Mouse (Mus musculus) embryo, embryonic 9.5 days (tissue): ENCODE results near the gene Cdnf.

Experiments used
- DNase-seq: peaks from one replicate; pipeline ENCODE4 v3.0.0-alpha.2; 2017; ENCODE audit errors: extremely low spot score

The Cdnf gene

DNA sequence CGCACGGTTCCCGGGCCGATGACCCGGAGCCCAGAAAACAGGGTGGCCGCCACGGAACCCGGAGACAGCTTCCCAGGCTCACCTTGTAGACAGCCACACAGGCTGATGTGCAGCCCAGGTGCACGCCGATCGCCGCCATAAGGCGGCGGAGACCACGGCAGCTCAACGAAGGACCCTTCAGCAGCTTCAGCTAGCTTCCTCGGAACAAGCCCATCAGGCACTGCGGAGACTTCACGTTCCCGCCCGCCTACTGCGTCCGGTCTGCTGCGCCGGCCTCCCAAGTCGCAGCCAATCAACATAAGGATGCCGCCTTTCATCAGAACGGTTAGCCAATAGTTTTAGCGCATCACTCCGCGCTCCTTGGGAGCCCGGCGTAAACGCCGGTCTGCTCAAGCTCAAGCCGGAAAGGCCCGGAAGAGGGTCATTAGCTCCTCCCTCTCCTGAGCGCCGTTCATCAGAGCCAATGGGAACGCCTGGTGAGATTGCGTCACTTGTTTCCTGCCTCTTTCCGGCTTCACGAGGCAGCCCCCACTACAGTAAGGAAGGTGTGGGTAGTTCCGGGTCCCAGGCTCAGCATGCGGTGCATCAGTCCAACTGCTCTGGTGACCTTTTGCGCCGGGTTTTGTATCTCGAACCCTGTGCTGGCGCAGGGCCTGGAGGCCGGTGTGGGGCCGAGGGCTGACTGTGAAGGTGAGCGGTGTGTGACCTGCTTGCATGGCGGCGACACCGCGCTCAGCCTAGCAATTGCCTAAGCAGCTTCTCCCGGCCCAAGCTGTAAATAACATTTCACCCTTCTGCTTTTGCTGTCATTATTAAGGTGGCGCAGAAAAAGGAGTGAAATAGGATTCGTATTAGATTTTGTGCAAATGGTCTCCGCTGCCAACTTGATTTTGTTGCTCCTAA, at the start of gene Cdnf, which contains the start of the genes Gm45902 and Hspa14:
Gene Cdnf (plus strand): TSS at position 479 of the 903 bp plus-strand sequence.
Gene Gm45902 (minus strand): TSS at position 239 of the 903 bp plus-strand sequence.
Gene Hspa14 (minus strand): TSS at position 263 of the 903 bp plus-strand sequence.
- DNase-seq = peak; percentile 93

DNA sequence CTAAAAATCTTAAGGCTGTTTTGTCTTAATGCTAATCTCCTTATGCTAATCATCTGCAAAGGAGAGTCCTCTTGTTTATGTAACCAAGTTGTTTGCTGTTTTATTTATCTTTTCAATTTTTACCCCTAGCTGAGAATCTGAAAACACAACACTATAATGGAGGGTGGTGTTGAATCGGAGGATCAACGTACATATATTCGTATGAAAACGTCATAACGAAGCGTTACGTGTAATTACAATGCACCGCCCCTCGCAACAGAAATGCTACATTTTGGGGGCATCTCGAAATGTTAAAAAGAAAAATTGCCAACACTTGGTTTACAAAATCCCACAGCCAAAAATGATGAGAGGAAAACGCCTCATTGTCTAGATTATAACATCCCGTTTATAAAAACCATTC, 38.9 kb upstream of the Cdnf start:
- no peak for DNase-seq

DNA sequence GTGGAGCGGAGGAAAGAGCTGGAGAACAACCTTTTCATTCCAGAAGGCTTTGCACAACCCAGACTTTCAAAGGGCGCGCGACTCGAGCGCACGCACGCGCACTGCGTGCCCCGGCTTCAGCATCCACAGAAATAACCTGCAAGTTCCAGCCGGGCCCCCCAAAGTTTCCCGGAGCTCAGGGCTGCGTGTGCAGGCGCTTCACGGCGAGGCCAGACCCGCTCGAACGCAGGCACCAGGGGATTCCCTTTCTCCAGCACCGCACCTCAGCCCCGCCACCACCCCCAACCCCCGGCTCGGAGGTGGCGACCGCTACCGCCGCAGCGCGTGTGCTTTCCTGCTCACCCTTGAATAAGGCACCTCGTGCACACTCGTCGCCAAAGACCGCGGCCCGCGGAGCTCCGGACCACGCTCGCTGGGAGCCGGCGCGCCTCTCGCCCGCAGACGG, 38.4 kb upstream of the Cdnf start:
- peak; percentile 82 for DNase-seq

DNA sequence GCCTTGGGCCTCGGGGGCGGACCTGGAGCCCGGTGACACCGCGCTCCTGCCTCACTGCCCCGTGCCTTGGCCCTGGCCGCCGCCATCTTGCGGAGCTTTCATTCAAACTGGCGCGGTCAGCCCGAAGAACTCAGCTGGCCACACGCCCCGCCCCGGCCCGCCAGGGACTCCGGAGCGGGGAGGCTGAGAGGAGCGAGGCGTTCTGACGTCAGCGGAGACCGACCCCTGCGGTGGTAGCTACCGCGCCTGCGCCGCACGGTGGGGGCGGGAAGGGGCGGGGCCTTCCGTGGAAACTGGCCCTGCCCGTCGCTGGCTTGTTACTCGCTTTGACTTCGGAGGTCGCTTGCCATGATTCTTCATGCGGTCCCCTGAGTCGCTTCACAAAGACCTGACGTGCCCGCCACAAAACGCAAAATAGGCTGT, 38.0 kb upstream of the Cdnf start, which contains the start of gene Suv39h2:
Gene Suv39h2 (minus strand): TSS at position 171 of the 423 bp plus-strand sequence.
- DNase-seq = peak; percentile 99

DNA sequence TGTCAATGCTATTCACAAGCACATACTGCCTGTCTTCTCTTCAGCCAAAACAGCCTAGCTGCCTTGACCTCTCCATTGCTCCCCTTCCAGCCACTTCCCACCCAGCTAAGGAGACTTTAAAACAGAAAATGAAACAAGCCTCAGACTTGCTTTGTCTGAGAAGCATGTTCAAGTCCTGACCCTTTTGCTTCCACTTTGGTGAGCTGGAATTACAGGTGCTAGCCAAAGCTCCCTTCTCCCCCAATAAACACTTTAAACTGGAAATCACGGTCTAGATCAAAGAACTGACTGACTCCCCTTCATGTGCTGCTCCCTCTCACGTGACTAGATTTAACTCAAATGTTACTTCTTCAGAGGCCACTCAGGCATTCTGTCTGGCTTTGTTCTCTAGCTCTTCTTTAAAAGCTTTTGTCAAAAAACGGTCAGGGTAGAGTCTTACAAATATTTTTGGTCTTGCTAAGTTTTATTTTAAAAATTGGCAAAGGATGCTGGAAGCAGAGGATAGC, 37.0 kb upstream of the Cdnf start:
- DNase-seq = no peak

DNA sequence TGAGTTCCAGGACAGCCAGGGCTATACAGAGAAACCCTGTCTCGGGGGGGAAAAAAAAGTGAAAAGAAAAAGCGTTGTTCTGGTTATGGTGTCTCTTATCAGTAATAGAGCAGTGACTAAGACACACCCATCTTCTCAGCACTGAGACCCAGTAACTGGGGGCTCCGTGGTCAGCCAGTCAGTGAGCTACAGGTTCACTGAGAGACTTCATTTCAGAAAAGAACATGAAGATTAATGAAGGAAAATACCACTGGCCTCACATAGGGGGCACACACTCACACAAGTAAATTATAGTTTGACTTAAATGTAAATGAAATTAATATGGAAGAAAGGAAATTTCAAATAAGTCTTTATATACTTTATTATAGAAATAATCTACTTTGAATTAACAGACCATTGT, 32.6 kb upstream of the Cdnf start:
- no peak for DNase-seq

DNA sequence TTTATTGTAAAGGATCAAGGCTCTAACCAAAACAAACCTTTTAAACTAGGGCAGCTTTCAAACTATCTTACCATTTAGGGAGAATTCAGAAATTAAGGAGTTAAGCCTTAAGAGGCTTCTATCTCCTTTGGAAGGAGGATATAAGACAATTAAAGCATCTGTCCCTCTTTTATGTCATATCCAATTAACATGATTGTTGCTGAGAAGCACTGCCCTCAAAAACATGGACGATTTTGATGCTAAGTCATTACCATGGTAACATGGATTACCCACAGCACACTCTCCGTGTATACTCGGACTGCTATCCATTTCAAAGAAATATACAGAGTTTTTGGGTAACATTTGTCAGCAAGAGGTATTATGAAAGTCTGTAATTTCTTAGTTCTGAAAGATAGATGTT, 23.0 kb upstream of the Cdnf start:
- no peak for DNase-seq

DNA sequence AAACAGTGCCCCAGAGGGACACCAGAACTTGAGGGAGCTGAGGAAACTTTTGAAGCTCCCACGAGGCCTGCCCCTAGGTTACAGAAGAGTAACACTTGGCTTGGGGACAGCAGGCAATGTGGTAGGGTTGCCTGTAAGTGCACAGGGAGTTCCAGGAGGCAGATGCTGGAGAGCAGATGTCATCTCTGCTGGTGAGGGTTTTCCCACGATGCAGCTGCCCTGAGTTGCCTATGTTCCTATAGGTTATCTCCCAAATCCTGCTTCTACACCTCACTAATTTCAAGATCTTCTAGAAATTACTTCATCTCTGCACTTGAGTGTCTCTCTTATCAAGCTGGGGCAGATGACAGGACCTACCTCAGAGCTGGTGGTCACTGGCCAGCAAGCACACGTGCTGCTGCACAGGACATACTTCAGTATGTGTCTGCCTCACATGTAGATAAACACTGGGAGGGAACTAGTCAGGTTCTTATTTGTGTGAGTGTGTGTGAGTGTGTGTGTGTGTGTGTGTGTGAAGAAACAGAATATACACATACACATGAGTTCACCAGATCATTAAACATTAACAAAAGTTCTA, 18.9 kb upstream of the Cdnf start:
- DNase-seq = no peak

DNA sequence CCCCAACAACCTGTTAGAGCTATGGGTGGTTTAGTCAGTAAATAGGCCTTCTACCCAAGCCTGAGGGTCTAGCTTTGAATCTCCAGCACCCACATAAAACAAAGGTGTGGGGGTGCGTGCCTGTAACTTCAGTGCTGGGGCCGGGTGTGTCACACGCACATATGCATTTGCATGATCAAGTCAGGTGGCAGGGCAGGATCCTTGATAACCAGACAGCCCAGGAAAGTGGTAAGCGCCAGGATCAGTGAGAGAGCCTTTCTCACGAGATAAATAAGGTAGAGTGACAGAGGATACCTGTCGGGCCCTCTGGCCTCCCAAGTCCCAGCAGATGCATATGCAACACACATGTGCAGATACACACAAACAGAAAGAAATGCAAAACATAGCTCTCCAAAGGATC, 13.3 kb upstream of the Cdnf start:
- DNase-seq = no peak

DNA sequence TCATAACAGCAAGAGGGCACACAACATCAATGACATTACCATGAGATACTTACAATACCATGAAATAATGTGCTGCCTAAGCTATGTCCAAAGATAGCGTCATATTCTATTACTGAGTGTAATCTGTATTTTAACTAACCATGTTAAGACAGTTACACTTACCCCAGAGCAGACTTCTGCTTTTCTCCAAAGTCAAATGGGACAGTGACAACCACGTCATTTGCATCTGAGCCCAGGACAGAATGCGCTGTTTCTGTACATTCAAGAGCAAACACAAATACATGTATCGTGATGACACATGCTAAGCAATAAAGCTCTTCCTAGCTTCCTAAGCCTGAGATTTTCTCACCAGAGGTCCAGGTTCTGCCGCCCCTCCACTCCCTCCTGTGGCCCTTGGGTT, 11.9 kb upstream of the Cdnf start:
- DNase-seq = no peak

DNA sequence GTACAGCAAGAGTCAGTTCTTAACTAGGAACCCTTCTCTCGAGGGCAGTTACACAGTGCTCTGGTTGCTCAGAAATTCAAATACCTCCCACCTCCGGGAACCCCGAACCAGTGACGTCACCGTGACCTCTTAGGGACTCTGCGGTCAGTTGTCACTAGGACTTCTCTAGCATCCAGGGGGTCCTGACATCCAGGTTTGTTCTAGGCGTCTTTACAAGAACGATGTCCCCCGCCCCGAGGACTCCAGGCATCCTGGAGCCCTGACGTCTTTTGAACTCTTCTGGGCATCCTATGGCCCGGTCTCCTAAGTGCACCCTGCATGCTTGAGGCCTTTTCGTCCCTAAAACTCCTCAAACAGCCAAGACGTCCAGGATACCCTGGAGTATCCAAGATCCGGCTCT, 754 bp upstream of the Cdnf start:
- peak; percentile 57 for DNase-seq

DNA sequence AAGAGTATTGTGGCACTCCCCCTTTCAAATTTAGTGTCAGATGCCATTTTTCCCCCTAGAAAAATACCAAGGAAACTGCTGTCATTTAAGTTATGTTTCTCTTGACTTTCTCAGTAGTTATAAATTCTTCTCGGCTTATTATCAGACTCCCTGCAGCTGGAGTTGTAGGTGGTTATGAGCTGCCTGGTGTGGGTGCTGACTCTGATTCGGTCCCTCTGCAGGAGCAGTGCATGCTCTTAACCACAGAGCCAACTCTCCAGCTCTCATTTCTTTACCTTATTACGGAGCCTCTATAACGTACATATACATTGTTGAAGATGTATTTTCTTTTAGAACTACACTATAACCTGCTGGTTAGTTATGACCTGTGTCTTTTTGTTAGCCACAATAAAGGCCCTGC, 9.7 kb downstream of the Cdnf start:
- DNase-seq = no peak

DNA sequence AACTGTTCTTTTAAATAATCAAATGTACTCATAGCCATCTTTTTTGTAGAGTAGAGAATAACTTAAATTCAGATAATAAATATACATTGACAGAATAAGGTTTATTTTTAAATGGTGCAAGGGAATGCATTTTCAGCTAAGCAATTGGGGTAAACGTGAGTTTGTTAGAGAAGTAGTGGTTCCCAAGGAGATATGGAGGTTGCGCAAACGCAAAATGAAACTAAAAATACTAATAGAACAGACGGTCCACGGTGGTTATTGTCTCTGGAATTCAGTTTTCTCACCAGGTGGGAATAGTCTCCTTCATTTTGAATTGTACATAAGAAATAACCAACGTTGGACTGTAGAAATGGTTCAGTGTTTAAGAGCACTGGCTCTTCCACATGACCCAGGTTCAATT, 13.5 kb downstream of the Cdnf start:
- DNase-seq = no peak

DNA sequence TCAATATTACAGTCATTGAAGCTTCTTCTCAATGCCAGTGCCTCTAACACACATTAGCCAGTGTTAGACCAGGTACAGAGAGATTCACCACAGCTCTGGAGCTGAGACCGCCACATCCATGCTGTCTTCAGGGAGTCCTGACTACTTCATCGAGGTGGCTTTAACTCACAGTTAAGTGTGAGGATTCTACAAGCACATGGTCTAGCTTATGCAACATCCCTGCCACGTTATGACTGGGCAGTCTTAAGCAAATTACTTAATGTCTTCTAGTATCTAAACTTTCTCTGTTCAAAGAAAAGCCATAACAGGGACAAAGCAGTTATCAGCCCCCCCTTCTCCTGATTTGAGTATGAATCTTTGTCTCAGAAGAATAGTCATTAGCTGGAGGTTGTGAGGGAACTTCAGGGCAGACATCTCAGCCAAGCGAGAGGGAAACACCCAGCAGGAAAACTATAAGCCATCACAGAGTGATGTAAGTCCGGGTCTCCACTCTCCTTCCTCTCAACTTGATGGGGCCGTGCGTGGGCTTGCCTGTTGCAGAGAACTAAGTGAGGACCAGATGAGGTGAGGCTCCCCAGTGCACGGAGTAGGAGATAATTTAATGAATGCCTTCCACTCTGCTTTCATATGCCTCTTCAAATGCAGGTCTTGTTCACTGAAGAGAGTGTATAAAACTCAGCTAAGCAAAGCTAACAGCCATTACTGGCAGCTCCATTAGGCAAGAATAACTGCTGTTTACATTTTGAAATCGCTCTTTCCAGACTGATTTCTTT, 28.7 kb downstream of the Cdnf start:
- DNase-seq = no peak

DNA sequence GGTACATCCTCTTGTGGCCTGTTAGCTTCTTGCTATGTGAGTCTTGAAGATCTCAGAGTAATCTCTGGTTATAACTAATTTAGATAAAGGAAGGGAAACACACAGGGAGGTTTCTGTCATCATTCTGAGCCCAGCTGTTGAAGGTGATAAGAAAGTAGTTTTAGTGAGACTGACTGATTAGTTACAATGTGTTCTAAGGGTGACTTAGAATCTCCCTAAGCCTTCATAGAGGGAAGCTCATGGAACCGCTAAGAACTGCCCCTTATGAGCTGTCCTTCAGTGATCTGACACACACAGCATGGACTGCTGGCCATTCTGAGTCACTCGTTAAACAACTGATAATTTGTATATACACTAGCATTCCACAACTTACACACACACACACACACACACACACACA, 33.2 kb downstream of the Cdnf start:
- DNase-seq = no peak

DNA sequence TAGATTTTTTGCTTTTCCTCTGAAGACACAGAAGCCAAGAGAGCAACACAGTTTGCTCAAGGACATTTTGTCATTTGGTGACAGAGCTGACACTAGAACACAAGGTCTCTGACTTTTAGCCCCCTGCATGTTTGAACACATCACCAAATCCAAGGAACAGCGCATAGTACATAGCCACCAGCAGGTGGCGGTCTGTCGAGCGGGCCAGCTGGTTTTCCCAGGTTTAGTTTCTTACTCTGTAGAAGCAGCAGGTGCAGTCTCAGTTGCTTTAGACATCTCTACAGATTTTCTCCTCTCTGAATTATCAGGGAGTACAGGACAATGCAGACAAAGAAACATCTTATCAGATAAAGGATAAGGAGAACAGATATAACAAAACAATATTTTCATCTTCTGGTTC, 33.8 kb downstream of the Cdnf start:
- peak; percentile 23 for DNase-seq

DNA sequence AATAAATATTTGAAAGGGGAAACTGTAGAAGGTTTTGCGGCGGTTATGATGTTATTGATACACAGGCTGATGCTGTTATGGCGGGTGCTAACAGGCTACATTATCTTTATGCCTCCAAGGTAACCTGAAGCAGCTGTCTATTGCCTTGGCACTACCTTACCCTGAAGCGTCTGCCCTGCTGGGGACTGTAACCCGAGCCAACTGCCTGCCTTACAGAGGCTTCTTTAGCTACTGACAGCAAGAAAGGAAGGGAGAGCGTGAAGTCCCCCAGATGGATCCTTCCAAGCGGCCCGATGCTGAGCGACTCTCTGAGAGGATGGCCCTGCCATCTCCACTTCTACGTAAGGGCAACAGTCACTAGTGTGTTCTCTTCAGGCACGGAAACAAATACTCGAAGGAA, 57.4 kb downstream of the Cdnf start, which contains the start of gene Fam107b:
Gene Fam107b (plus strand): TSS at position 303 of the 400 bp plus-strand sequence.
- no peak for DNase-seq

DNA sequence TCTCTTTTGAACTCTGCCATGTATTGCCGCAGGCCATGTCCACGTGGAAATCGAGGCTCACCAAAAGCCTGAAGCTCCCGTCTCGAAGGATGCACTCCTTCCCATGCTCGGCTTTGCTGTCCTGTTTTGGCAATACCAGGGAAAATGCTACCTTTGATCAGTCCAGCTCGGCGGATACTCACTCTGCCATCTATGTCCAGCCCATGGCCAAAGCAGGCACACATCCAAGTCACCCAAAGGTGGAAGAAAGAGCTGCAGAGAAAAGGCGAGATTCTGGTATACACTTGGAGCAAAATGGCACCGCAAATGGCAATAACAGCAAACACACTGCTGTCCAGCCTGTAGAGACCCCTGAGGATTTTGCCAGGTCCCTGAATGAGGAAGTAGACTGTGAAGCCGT, 57.8 kb downstream of the Cdnf start:
- DNase-seq = no peak

DNA sequence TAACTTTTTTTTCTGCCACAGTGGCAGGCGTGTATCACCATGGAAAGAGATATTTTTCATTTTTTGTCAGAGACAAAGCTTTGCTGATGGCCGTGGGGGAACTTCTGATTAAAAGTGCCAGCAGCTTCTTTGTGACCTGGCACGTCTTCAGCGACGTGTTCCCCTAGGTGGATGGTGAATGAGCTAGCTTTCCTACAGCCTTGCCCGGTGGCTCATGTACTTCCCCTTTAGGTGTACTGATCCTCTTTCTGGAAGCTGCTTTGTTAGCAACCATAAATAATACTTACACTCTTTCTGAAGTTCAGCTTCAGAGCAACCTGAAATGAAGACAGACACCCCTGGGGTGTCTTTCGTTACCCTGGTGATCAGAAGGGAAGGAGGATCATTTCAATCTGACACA, 61.1 kb downstream of the Cdnf start:
- DNase-seq = no peak

DNA sequence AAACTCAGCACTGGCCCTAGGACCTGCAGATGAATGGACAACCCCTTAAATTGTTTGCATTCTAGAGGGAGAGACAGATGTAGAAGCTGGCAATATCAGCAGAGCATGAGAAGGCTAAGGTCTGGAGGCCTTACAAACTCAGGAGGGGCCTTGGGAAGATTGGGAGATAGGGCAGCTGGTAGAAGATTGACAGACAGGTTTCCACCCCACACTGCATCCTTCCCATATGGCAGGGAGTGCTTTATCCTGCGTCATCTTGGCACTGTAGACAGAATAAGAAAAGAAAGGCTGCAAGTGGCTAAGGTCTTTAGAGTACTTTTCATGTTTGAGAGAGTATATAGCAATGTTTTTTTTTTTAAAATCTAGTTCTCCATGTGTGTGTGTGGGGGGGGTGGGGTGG, 62.3 kb downstream of the Cdnf start:
- DNase-seq = no peak
